Mouse (Mus musculus) heart, embryonic 14.5 days (tissue): ENCODE results near the gene Rpl35. TPM values are rescaled to one million over a fixed set of nuclear protein-coding genes. Genes with fewer than 3 reads are reported as not detected.
"Not testable (repeated sequence)": the region's sequence is repeated elsewhere in the genome, so short reads cannot be mapped to it uniquely, and the experiment has no call there.

Source experiments
- ATAC-seq: fragments of 200-750 bp; cut with Nextera tagmentation; 2 replicates; pipeline ENCODE4 v1.8.0; 2017; ENCODE audit warnings: low read depth, moderate TSS enrichment; ENCODE audit not compliant: insufficient number of reproducible peaks, insufficient read depth, low FRiP score
- H3K27ac ChIP-seq, 2 experiments: fragments of 200-500 bp in 1 of 2; fragments of 300-500 bp in 1 of 2; sonication (generic) in 1 of 2; replicated peaks in 1 of 2; 2 replicates each; pipeline ENCODE4 v1.5.1; 2012 to 2014; ENCODE audit warnings: low read depth in 2 of 2, low read length in 2 of 2, control low read depth in 1 of 2, mild to moderate bottlenecking in 1 of 2, mixed read lengths in 1 of 2; ENCODE audit not compliant: control insufficient read depth in 1 of 2, insufficient read depth in 1 of 2
- H3K27me3 ChIP-seq: fragments of 300-500 bp; sonication (generic); 2 replicates; pipeline ENCODE4 v1.6.1; 2014; ENCODE audit warnings: mild to moderate bottlenecking, low read length, control low read depth; ENCODE audit not compliant: control insufficient read depth, insufficient read depth
- H3K36me3 ChIP-seq: fragments of 300-500 bp; sonication (generic); 2 replicates; pipeline ENCODE4 v1.6.1; 2014; ENCODE audit warnings: mild to moderate bottlenecking, control low read depth, low read length, mixed read lengths; ENCODE audit not compliant: control insufficient read depth, insufficient read depth
- H3K4me1 ChIP-seq, 2 experiments: fragments of 200-500 bp in 1 of 2; fragments of 300-500 bp in 1 of 2; sonication (generic) in 1 of 2; 2 replicates each; pipeline ENCODE4 v1.6.1; 2012 to 2014; ENCODE audit warnings: low read length in 2 of 2, control low read depth in 1 of 2, mixed read lengths in 1 of 2; ENCODE audit not compliant: control insufficient read depth in 2 of 2, insufficient read depth in 2 of 2
- H3K4me2 ChIP-seq: fragments of 300-500 bp; sonication (generic); 2 replicates; pipeline ENCODE4 v1.6.1; 2014; ENCODE audit warnings: mild to moderate bottlenecking, low read length
- H3K4me3 ChIP-seq, 2 experiments: fragments of 200-500 bp in 1 of 2; fragments of 300-500 bp in 1 of 2; sonication (generic) in 1 of 2; 2 replicates each; pipeline ENCODE4 v1.5.1; 2012 to 2014; ENCODE audit warnings: low read length in 2 of 2, mild to moderate bottlenecking in 2 of 2, control low read depth in 1 of 2, low read depth in 1 of 2, moderate library complexity in 1 of 2; ENCODE audit not compliant: control insufficient read depth in 1 of 2, insufficient read depth in 1 of 2
- H3K9ac ChIP-seq: fragments of 300-500 bp; sonication (generic); 2 replicates; pipeline ENCODE4 v1.6.1; 2014; ENCODE audit warnings: mild to moderate bottlenecking, low read length
- H3K9me3 ChIP-seq: fragments of 300-500 bp; sonication (generic); 2 replicates; pipeline ENCODE4 v1.6.1; 2016; ENCODE audit warnings: low read length, control low read depth; ENCODE audit not compliant: control insufficient read depth
- WGBS: fragments of 180-500 bp; shearing (Covaris S2); extraction: QIAGEN DNeasy Blood & Tissue Kit; methylation state at CpG from one replicate; pipeline ENCODE4 v1.1.7; 2014; 5-methylcytosine and 5-hydroxymethylcytosine counted together
- polyA plus RNA-seq: library from polyadenylated mRNA; unstranded; fragments of >200 nt; fragmentation: Nextera tagmentation; extraction: Ambion mirVana; gene quantifications from 2 replicates; pipeline ENCODE4 v1.2.1, GENCODE M21; 2014

Rpl35 gene
- polyA plus RNA-seq, 1 experiment from 2014 or later, result 670 TPM

DNA sequence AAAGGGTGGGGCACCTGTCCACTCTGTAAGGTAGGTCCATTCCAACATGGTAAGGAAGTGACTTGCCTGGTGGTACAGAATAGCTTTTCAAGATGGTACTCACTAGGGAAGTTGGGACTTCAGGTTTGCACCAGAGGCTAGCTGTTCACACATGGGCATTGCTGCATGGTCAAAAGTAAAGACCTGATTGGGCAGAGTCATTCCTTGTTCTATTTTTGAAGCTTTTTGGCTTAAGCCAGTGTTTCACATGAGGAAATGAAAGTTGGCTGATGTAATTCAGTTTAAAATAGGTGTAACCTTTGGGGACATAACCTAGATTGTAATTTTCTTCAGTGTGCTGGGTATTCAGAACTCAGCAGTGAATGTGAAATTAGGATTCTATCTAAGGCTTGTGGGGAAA is 5.8 kb upstream of the Rpl35 start:
- Histone ChIP-seq H3K36me3 (peaks cover 46% of the 10 kb centered on the region), H3K9me3 (no peaks in the 10 kb centered on the region), H3K4me2 (no peak overlapping the region), H3K4me1 (peaks cover 5 to 23% of the 10 kb centered on the region in 2 experiments), H3K27me3 (no peaks in the 10 kb centered on the region), H3K4me3 (no peak overlapping the region), H3K9ac (no peak overlapping the region), H3K27ac (no peak overlapping the region)
- no peak for ATAC-seq

DNA sequence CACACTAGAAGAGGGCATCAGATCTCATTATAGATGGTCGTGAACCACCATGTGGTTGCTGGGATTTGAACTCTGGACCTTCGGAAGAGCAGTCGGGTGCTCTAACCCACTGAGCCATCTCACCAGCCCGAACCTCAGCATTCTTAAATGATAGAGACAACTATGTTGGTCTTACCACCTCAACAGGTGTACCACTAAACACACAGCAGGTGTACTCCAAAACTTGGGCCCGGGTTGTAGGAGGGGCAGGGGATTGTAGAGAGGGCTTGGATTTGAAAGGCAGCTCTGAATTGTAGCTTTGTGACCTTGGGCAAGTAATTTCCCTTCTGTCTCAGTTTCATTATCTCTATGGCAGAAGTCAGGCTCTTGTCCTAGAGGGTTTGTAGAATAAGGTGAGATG is 4.7 kb upstream of the Rpl35 start:
- WGBS, result 92% methylated on average over 5 of the region's 5 CpGs
- not testable (repeated sequence) for H3K9ac ChIP-seq, H3K27me3 ChIP-seq, ATAC-seq, H3K4me3 ChIP-seq, H3K4me2 ChIP-seq, H3K27ac ChIP-seq, H3K9me3 ChIP-seq
- Histone ChIP-seq H3K36me3 (peaks cover 35% of the 10 kb centered on the region), H3K4me1 (peaks cover 5 to 27% of the 10 kb centered on the region in 2 experiments)

DNA sequence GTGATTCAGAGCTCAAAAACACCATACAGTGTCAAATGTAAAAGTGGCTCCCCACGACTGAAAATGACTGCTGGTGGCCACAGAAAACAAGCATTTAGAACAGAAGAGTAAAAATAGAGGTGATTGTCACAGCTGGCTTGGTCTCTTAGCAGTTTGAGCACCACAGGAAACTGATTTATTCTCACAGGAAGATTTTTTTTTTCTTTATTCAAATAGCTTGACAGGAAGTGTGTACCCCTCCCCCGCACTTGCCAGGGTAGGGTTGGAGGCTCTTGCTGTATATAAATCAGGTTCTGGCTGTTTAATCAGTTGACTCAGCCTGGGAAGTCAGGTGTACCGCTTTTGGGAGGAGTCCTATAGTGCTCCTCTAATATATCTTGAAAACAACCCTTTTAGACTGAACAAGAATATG is 3.5 kb upstream of the Rpl35 start:
- ATAC-seq, result no peak
- Histone ChIP-seq H3K9me3 (no peaks in the 10 kb centered on the region), H3K27me3 (no peaks in the 10 kb centered on the region), H3K4me2 (peak overlapping the region; percentile 82), H3K9ac (peak overlapping the region; percentile 94), H3K4me1 (peaks cover 5 to 30% of the 10 kb centered on the region in 2 experiments), H3K36me3 (peaks cover 24% of the 10 kb centered on the region), H3K4me3 (peak overlapping the region; percentile 85 to 99), H3K27ac (peak overlapping the region; percentile 86 to 91)
- 23% methylated on average over 3 of the region's 3 CpGs for whole genome bisulfite sequencing

DNA sequence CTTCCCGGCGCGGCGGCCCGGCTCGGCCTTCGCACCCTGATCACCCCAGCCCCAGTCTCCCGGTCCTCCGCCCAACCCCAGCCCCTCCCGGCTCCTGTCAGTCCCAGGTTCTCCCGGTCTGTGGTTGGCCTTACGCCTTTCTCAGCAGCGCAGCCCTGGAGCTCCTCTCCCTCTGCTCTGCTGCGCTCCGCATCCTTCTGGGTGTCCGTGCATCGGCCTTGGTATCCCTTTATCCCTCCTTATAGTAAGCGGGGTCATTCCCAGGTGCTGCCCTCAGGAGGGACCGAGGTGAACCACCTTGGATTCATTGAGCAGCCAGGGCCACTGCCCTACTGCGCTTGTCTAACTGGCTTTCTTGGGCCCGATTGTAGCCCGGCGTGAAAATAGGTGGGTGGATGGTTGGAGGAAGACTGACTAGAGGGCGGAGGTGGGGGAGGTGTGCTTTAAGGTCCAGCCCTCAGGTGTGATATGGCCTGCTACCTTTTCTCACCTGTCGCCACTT is 3.0 kb upstream of the Rpl35 start:
- Histone ChIP-seq H3K4me3 (peak overlapping the region; percentile 85 to 99), H3K27me3 (no peaks in the 10 kb centered on the region), H3K36me3 (peaks cover 24% of the 10 kb centered on the region), H3K9me3 (no peaks in the 10 kb centered on the region), H3K4me2 (peak overlapping the region; percentile 82), H3K4me1 (peaks cover 11 to 36% of the 10 kb centered on the region in 2 experiments), H3K27ac (peak overlapping the region; percentile 86 to 91), H3K9ac (peak overlapping the region; percentile 94)
- WGBS, result under 1% methylated on average over 18 of the region's 25 CpGs
- ATAC-seq, result peak; percentile 32

DNA sequence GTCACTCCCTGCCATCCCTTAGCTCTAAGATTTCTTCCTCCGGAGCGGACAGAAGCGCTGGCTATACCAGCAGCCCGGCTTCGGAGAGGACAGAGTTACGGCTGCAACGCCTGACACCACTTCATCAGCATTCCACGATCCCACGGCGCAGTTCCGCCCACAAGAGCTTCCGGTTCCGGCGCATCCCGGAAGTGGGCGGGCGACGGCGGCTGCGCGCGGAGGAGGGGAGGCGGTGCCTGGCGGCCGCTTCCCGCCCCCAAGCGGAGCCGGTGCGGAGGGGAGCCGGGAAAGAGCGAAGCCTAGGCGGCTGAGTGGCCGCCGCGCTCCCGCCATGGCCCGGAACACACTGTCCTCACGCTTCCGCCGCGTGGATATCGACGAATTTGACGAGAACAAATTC is 2.4 kb upstream of the Rpl35 start:
- Histone ChIP-seq H3K27me3 (no peaks in the 10 kb centered on the region), H3K36me3 (peaks cover 24% of the 10 kb centered on the region), H3K27ac (peak overlapping the region; percentile 86 to 99), H3K4me2 (peak overlapping the region; percentile 82), H3K9ac (peak overlapping the region; percentile 94), H3K4me1 (peaks cover 13 to 41% of the 10 kb centered on the region in 2 experiments), H3K9me3 (no peaks in the 10 kb centered on the region), H3K4me3 (peak overlapping the region; percentile 85 to 99)
- WGBS, result under 1% methylated on average over 44 of the region's 44 CpGs
- peak; percentile 86 for ATAC-seq

DNA sequence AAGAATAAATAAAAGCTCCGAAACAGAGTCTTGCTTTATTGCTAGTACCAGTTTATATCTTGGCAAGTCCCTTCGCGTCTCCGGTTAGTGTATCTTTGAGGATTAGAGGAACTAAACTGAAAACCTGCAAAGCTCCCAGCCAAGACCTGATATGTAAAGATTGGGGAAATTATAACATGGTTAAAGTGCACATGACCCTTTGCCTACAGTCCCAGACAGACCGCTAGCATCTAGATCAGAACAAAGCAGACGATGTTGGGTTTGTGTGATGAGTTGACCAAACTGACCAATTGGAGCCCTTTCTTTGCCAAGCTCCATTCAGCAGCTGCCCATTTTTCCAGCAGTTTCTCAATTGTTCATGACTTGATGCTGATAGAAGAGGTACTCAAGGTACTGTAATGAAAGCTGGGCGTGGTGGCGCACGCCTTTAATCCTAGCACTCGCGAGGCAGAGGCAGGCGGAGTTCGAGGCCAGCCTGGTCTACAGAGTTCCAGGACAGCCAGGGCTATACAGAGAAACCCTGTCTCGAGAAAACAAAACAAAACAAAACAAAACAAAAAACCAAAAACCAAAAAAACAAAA is 816 bp upstream of the Rpl35 start:
- peaks cover 13 to 40% of the 10 kb centered on the region in 2 experiments for H3K4me1 ChIP-seq

DNA sequence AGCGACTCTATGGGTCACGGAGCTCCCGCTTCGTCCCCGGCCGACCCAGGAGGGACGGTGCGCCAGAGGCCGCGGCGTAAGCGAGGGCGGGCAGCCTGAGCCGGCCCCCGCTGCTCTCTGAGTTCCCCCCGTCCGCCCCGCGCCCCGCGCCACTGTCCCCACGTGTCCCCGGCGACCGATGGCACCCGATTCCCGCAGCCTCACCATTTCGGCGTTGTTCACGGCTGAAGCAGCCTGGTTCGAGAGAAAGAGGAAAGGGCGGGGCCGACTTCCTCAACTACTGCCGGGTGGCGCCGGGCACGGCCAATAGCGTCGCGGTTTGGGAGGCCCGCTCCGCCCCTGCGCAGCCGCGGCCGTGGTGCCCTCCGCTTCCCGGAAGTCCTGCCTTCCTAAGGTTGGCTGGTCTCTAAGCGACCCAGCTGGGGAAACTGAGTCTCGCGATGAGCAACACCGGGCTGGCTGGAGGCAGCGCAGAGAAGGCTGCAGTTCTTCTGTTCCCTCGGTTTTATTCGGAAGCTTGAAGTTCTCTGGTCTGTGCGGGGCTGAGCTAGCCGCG is 466 bp downstream of the Rpl35 start, which contains the start of gene Arpc5l:
Gene Arpc5l, plus strand, starts transcription at position 469 of the 556 bp plus-strand sequence.
- Histone ChIP-seq H3K9me3 (no peaks in the 10 kb centered on the region), H3K27ac (peak within 1 kb of the TSS; percentile 63 to 72), H3K36me3 (peaks cover 41% of the 10 kb centered on the region), H3K27me3 (no peaks in the 10 kb centered on the region), H3K4me2 (peak within 1 kb of the TSS; percentile 98), H3K4me1 (peaks cover 11 to 37% of the 10 kb centered on the region in 2 experiments), H3K9ac (peak within 1 kb of the TSS; percentile 94), H3K4me3 (peak within 1 kb of the TSS; percentile 64 to 89)
- peak; percentile 80 for ATAC-seq
- WGBS, result under 1% methylated on average over 48 of the region's 58 CpGs

More for the DNA sequence above, 816 bp upstream of the Rpl35 start:
- no peak overlapping the region for H3K27ac ChIP-seq
- no peaks in the 10 kb centered on the region for H3K9me3 ChIP-seq
- H3K4me2 ChIP-seq, result peak overlapping the region; percentile 98
- 86% methylated on average over 14 of the region's 14 CpGs for WGBS
- H3K36me3 ChIP-seq, result peaks cover 29% of the 10 kb centered on the region
- peak overlapping the region in 1 of 2 experiments; percentile 89; a peak in 2 of 4 replicates for H3K4me3 ChIP-seq
- H3K9ac ChIP-seq, result peak overlapping the region; percentile 94; the same call in 1 of the 2 replicates
- no peak for ATAC-seq
- no peaks in the 10 kb centered on the region for H3K27me3 ChIP-seq
